Mouse (Mus musculus) stomach, postnatal 0 days (tissue): ENCODE measurements around the gene Glmp.

ENCODE experiments used
- CTCF ChIP-seq: IDR thresholded peaks from 2 replicates; pipeline ENCODE4 v1.5.1; 2016; ENCODE audit warnings: antibody characterized with exemption, low read depth, mild to moderate bottlenecking, moderate library complexity
- EP300 ChIP-seq: optimal IDR thresholded peaks from 2 replicates; pipeline ENCODE3; 2016; ENCODE audit warnings: antibody characterized with exemption

DNA sequence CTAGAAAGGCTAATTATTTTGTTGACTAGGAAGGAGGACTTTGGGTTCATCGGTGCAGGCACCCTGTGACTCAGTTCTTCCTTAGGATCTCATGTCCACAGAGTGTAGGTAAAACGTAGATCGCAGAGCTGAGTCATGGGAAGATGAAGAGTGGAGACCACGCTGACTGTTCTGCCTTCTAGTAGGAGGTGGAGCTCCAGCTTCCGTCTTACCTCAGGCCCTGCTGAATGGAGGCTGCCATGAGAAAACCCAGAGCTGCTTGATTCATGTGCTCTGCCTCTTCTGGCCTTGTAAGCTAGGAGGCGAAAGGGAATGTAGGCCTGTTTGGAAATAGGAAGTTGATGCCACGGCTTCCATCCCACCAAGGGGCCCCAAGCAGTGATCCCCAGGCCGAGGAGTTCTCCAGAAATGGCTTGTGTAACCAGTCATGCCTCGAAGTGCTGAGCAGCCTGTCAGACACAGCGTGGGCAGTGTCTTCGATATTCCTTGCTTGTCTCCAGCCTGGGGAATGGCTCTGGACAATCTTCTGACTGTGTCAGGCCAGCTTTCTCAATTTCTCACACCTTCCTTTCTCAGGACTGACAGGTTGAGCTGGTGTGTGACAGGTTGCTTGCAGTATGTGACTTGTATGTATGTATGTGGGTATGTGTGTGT is 12.7 kb downstream of the Glmp start:
- TF ChIP-seq CTCF: no peak
- TF ChIP-seq EP300: no peak
